27 mouse cellular contexts compared by ENCODE assay signal in genomic region chr15:86303876-86304275, GRCm38 (mm10).
DNase-seq lines count a peak whose midpoint lies in the region; ATAC-seq and TF ChIP-seq lines count a peak whose summit lies in the region.
"Had no signal": no experiment of that assay in that cellular context is flagged by ENCODE, and none has a peak within 500 bp of the region (broad histone marks: within the 10 kb centered on the region; RNA-seq: fewer than 3 reads in every experiment).

No protein-coding gene starts in this region.

- H3K4me2 ChIP-seq in forebrain, postnatal 0 days (ENCODE audit: low read depth), result no peak overlapping the region
- H3K4me2 ChIP-seq in forebrain, embryonic 12.5 days, result no peak overlapping the region
- H3K4me2 ChIP-seq: embryonic facial prominence, embryonic 13.5 days; embryonic facial prominence, embryonic 15.5 days; forebrain, embryonic 13.5 days; forebrain, embryonic 15.5 days had no signal

- no peak for TF ChIP-seq CTCF in forebrain, postnatal 0 days (IDR thresholded peaks at IDR 0.05; ENCODE audit: low read depth)

- no peak overlapping the region for H3K9ac ChIP-seq in forebrain, postnatal 0 days
- H3K9ac ChIP-seq in forebrain, embryonic 12.5 days, result no peak overlapping the region
- H3K9ac ChIP-seq: embryonic facial prominence, embryonic 13.5 days; embryonic facial prominence, embryonic 15.5 days; forebrain, embryonic 13.5 days; forebrain, embryonic 15.5 days had no signal

- 90% methylated on average over 1 of the region's 1 CpGs for WGBS in forebrain, postnatal 0 days
- 86% methylated on average over 1 of the region's 1 CpGs for whole genome bisulfite sequencing in forebrain, embryonic 12.5 days

- H3K9me3 ChIP-seq in forebrain, postnatal 0 days (ENCODE audit: low read length), result no peaks in the 10 kb centered on the region
- no peaks in the 10 kb centered on the region for H3K9me3 ChIP-seq in forebrain, embryonic 12.5 days
- H3K9me3 ChIP-seq: embryonic facial prominence, embryonic 13.5 days; embryonic facial prominence, embryonic 15.5 days; forebrain, embryonic 10.5 days; forebrain, embryonic 13.5 days; forebrain, embryonic 15.5 days; G1E had no signal

- no peaks in the 10 kb centered on the region for H3K27me3 ChIP-seq in forebrain, postnatal 0 days (ENCODE audit: insufficient read depth, low read length)
- no peaks in the 10 kb centered on the region for H3K27me3 ChIP-seq in forebrain, embryonic 12.5 days
- H3K27me3 ChIP-seq: CH12.LX; embryonic facial prominence, embryonic 13.5 days; embryonic facial prominence, embryonic 15.5 days; forebrain, embryonic 13.5 days; forebrain, embryonic 15.5 days; Patski had no signal

- H3K36me3 ChIP-seq in forebrain, postnatal 0 days (ENCODE audit: insufficient read depth), result no peaks in the 10 kb centered on the region
- H3K36me3 ChIP-seq in forebrain, embryonic 12.5 days (replicated peaks), result no peaks in the 10 kb centered on the region; the same call in 1 of the 2 replicates
- H3K36me3 ChIP-seq: forebrain, embryonic 10.5 days had no signal

- no peak overlapping the region for H3K27ac ChIP-seq in forebrain, postnatal 0 days (ENCODE audit: low read depth, low read length)
- no peak overlapping the region for H3K27ac ChIP-seq in forebrain, embryonic 12.5 days
- H3K27ac ChIP-seq: embryonic facial prominence, embryonic 13.5 days; embryonic facial prominence, embryonic 15.5 days; forebrain, embryonic 10.5 days; forebrain, embryonic 13.5 days; forebrain, embryonic 15.5 days had no signal

- no peak for DNase-seq in forebrain, postnatal 0 days
- DNase-seq in layer of hippocampus, adult 9-11 months, result peak; percentile 53
- no peak for DNase-seq in layer of hippocampus, adult 9-10 months (ENCODE audit: low spot score)
- peak; percentile 27 for DNase-seq in brain, adult 2 months (ENCODE audit: low read depth, low spot score)
- DNase-seq: adrenal gland, adult 8-10 months; adrenal gland, postnatal 14 days; adrenal gland, postnatal 36 days; B cell, adult 2 months; cerebellum, adult 11 months; cerebellum, adult 18-20 months; cerebellum, adult 8-10 months; cerebellum, adult 9-11 months; cerebellum, postnatal 14 days; cerebellum, postnatal 36 days; embryo, embryonic 11 days had no signal

- H3K4me1 ChIP-seq in forebrain, postnatal 0 days (ENCODE audit: insufficient read depth), result no peaks in the 10 kb centered on the region
- H3K4me1 ChIP-seq in forebrain, embryonic 12.5 days, result no peaks in the 10 kb centered on the region
- H3K4me1 ChIP-seq: embryonic facial prominence, embryonic 13.5 days; embryonic facial prominence, embryonic 15.5 days; forebrain, embryonic 10.5 days; forebrain, embryonic 13.5 days; forebrain, embryonic 15.5 days had no signal

- H3K4me3 ChIP-seq in forebrain, postnatal 0 days (ENCODE audit: low read depth, low read length), result no peak overlapping the region
- H3K4me3 ChIP-seq in forebrain, embryonic 12.5 days (replicated peaks), result no peak overlapping the region
- H3K4me3 ChIP-seq: embryonic facial prominence, embryonic 13.5 days; embryonic facial prominence, embryonic 15.5 days; erythroblast, embryonic 14.5 days; forebrain, embryonic 10.5 days; forebrain, embryonic 13.5 days; forebrain, embryonic 15.5 days had no signal

- ATAC-seq in forebrain, postnatal 0 days, result peak; percentile 40; the same call in 1 of the 2 replicates
- no peak for ATAC-seq in forebrain, embryonic 12.5 days (ENCODE audit: low FRiP score)
- ATAC-seq: activated CD4-positive, CD25-positive, alpha-beta regulatory T cell, adult 4 months; CD4-positive, CD25-positive, alpha-beta regulatory T cell, adult 4 months; forebrain, embryonic 13.5 days; forebrain, embryonic 15.5 days; Patski had no signal

Comparison
In these comparisons a context has a peak if more than half of its experiments do, and no peak if none do; other contexts are left out.
1. DNase-seq: peak in layer of hippocampus, adult 9-11 months (single experiment) and brain, adult 2 months (single experiment); none in forebrain, postnatal 0 days (single experiment) and layer of hippocampus, adult 9-10 months (single experiment).